Mouse (Mus musculus): ENCODE measurements at regions not wholly inside any gene's neighbourhood (a gene's known extent, or its start where the extent isn't known, plus 50 kb on each side); places are given as distances from the start of the nearest gene placed in this dataset.
A peak's percentile ranks its signal among the peaks of the same experiment; 100 is the strongest.

DNA sequence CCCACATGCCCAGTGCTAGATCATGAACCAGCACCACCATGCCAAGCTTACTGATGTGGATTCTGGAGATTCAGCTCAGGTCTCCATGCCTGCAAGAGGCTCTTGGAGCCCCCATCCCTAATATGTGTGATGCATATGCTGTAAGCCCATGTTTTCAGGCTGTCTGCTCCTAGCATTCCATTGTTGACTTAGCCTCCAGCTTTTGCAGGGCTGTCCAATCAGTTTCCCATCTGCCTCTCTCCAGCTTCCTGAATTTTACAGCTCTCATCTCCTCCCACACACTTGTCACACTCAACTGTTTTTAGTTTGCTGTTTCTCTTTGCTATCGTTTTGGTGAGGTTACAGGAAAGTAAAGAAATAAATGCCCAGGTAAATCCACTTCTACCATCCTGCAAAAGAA is 629.2 kb upstream of the Arpp21 start:
- no peak for ATAC-seq

DNA sequence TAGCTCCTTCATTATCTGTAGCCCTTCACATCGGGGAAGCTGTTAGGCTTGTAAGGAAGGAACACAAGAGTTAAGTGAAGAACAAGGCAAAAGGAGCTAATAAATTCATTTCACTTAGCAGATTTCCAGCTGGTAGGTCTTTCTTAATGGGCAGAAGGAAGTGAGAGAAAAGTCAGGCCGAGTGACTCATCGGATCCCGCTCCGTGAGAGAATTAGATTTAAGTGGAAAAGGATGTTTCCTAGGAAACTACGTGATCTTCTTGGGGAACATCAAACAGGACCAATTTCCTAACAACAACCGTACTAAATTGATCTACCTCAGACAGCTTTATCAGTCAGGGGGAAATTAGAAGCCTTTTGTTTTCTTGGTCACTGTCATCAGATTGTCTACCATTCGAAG is 625.4 kb upstream of the Arpp21 start:
- no peak overlapping the region for H3K4me3 ChIP-seq (ENCODE audit: low read length)
- DNase-seq (ENCODE audit: low spot score) (peak; percentile 13), ATAC-seq (no peak)
- 40% methylated on average over 8 of the region's 8 CpGs for WGBS
- H3K9ac ChIP-seq (replicated peaks; ENCODE audit: low read length) = no peak overlapping the region
- H3K27ac ChIP-seq = no peak overlapping the region
- no peaks in the 10 kb centered on the region for H3K9me3 ChIP-seq (ENCODE audit: low read length)
- no peaks in the 10 kb centered on the region for H3K27me3 ChIP-seq (ENCODE audit: insufficient read depth, low read length)
- no peak for TF ChIP-seq CTCF (IDR thresholded peaks at IDR 0.05; ENCODE audit: low read depth)
- H3K4me1 ChIP-seq (ENCODE audit: insufficient read depth, low read length) = 0 out of 2 replicates have a peak, but pooled peaks cover 6% of the 10 kb centered on the region
- H3K4me2 ChIP-seq (ENCODE audit: low read depth, low read length) = no peak overlapping the region
- no peaks in the 10 kb centered on the region for H3K36me3 ChIP-seq (ENCODE audit: insufficient read depth, low read length)

More for the DNA sequence above, 629.2 kb upstream of the Arpp21 start:
- Histone ChIP-seq H3K9ac (replicated peaks; ENCODE audit: low read length) (no peak overlapping the region), H3K4me3 (ENCODE audit: low read length) (no peak overlapping the region), H3K27ac (no peak overlapping the region), H3K4me2 (ENCODE audit: low read depth, low read length) (no peak overlapping the region), H3K4me1 (ENCODE audit: insufficient read depth, low read length) (0 out of 2 replicates have a peak, but pooled peaks cover 6% of the 10 kb centered on the region), H3K36me3 (ENCODE audit: insufficient read depth, low read length) (no peaks in the 10 kb centered on the region), H3K9me3 (ENCODE audit: low read length) (no peaks in the 10 kb centered on the region), H3K27me3 (ENCODE audit: insufficient read depth, low read length) (no peaks in the 10 kb centered on the region)
- 66% methylated on average over 1 of the region's 1 CpGs for WGBS
- DNase-seq (ENCODE audit: low spot score) = no peak
- TF ChIP-seq CTCF (IDR thresholded peaks at IDR 0.05; ENCODE audit: low read depth) = no peak

DNA sequence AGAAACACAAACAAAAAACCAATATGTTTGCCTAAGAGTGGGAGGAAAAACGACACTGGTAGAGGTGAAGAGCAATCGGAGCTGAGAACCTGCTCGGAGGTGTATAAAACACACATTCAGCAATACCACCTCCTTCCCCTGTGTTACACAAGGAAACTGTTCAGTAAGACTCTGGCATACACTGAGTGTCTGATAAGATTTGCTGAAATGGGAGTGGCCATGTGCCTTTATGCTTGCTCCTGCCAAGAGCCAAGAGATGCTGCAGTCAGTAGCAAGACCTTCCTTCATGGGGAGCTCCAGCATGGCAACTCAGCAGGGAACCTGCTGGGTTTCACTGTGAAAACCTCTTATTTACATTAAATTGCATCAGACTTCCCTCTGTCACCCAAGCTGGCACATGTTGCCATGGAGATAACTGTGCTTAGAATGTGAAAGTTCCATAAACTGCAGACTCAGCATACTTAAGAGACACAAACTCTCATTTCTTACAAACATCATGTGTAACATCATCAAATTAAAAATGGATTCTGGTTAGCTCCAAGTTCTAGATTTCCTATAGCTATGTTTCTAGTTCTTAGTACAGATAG is 624.7 kb upstream of the Arpp21 start:
- no peak overlapping the region for H3K4me2 ChIP-seq (ENCODE audit: low read depth, low read length)
- DNase-seq (ENCODE audit: low spot score) (peak; percentile 44), ATAC-seq (no peak)
- no peak overlapping the region for H3K9ac ChIP-seq (replicated peaks; ENCODE audit: low read length)
- WGBS = 74% methylated on average over 3 of the region's 3 CpGs
- H3K27ac ChIP-seq = no peak overlapping the region
- H3K9me3 ChIP-seq (ENCODE audit: low read length) = no peaks in the 10 kb centered on the region
- no peak overlapping the region for H3K4me3 ChIP-seq (ENCODE audit: low read length)
- no peak for TF ChIP-seq CTCF (IDR thresholded peaks at IDR 0.05; ENCODE audit: low read depth)
- 0 out of 2 replicates have a peak, but pooled peaks cover 6% of the 10 kb centered on the region for H3K4me1 ChIP-seq (ENCODE audit: insufficient read depth, low read length)
- no peaks in the 10 kb centered on the region for H3K36me3 ChIP-seq (ENCODE audit: insufficient read depth, low read length)
- H3K27me3 ChIP-seq (ENCODE audit: insufficient read depth, low read length) = no peaks in the 10 kb centered on the region

DNA sequence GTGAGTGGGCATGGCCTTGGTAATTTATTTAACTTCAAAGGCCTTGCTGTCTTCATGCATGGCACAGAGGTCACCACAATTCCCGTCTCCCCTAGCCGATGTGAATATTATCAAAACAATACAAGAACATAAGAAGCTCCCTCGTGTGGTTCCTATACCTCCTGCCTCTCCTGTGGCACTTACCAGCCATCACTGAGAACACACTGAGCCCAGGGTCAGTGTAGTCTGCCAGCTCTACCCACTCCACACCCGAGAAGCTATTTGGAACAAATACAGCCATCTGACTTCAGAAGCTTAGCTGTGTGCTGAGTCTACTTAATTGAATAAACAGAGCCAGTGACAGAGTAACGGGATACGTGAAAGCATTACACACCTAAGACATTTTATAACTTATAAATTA is 605.7 kb upstream of the Arpp21 start:
- Histone ChIP-seq H3K9ac (replicated peaks; ENCODE audit: low read length) (no peak overlapping the region), H3K4me1 (ENCODE audit: insufficient read depth, low read length) (no peaks in the 10 kb centered on the region), H3K27me3 (ENCODE audit: insufficient read depth, low read length) (no peaks in the 10 kb centered on the region), H3K4me2 (ENCODE audit: low read depth, low read length) (no peak overlapping the region), H3K36me3 (ENCODE audit: insufficient read depth, low read length) (no peaks in the 10 kb centered on the region), H3K27ac (no peak overlapping the region), H3K9me3 (ENCODE audit: low read length) (no peaks in the 10 kb centered on the region), H3K4me3 (ENCODE audit: low read length) (no peak overlapping the region)
- ATAC-seq (no peak), DNase-seq (ENCODE audit: low spot score) (no peak)
- no peak for TF ChIP-seq CTCF (IDR thresholded peaks at IDR 0.05; ENCODE audit: low read depth)
- WGBS = 52% methylated on average over 6 of the region's 6 CpGs

DNA sequence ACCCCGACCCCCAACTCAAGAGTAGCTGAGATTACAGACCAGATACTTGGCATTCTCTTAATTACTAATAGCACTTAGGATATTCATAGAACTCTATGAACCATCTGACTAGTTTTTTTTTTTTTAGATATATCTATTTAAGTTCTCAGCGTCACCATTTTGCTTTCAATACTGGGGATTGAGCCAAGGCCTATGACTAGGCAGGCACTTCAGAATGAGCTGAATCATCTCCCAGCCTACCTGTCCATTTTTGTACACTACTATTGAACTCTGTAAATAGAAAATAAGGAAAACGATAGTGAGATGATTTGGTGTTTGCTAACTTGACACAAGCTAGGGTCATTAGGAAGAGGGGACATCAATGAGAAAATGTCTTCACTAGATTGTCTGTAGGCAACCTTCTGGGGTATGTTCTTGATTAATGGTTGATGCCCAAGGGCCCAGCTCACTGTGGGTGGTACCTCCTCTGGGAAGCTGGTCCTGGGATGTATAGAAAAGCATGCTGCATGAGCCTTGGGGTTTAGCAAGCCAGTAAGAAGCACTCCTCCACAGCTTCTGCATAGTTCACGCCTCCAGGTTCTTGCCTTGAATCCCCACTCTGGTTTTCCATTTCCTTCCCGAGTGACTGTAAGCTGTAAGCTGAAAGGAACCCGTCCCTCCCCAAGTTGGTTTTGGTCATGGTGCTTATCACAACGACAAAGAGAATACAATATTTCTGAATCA is 603.5 kb upstream of the Arpp21 start:
- no peaks in the 10 kb centered on the region for H3K27me3 ChIP-seq (ENCODE audit: insufficient read depth, low read length)
- no peak overlapping the region for H3K27ac ChIP-seq
- WGBS = 83% methylated on average over 7 of the region's 7 CpGs
- no peak overlapping the region for H3K9ac ChIP-seq (replicated peaks; ENCODE audit: low read length)
- H3K4me3 ChIP-seq (ENCODE audit: low read length) = no peak overlapping the region
- no peak overlapping the region for H3K4me2 ChIP-seq (ENCODE audit: low read depth, low read length)
- DNase-seq (ENCODE audit: low spot score) = no peak
- no peaks in the 10 kb centered on the region for H3K36me3 ChIP-seq (ENCODE audit: insufficient read depth, low read length)
- no peaks in the 10 kb centered on the region for H3K9me3 ChIP-seq (ENCODE audit: low read length)
- no peak for ATAC-seq
- TF ChIP-seq CTCF (IDR thresholded peaks at IDR 0.05; ENCODE audit: low read depth) = no peak
- H3K4me1 ChIP-seq (ENCODE audit: insufficient read depth, low read length) = no peaks in the 10 kb centered on the region

DNA sequence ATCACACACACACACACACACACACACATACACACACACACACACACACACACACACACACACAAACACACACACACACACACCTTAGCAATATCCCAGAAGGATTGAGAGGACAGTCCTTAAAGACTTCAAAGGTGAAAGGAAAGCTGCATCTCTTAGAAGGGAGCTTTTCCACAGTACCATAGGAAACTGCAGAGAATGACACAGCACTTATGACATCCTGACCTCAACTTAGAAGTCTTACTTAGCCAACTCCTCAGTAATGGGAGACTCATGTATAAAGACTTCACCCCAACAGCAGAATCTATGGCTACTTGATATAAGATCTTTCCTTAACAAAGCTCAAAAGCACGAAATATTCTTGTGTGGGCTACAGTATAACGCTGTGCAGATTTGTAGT is 601.8 kb upstream of the Arpp21 start:
- Histone ChIP-seq H3K27ac (no peak overlapping the region), H3K4me2 (ENCODE audit: low read depth, low read length) (no peak overlapping the region), H3K36me3 (ENCODE audit: insufficient read depth, low read length) (no peaks in the 10 kb centered on the region), H3K9me3 (ENCODE audit: low read length) (no peaks in the 10 kb centered on the region), H3K9ac (replicated peaks; ENCODE audit: low read length) (no peak overlapping the region), H3K4me1 (ENCODE audit: insufficient read depth, low read length) (no peaks in the 10 kb centered on the region), H3K27me3 (ENCODE audit: insufficient read depth, low read length) (no peaks in the 10 kb centered on the region), H3K4me3 (ENCODE audit: low read length) (no peak overlapping the region)
- ATAC-seq (no peak), DNase-seq (ENCODE audit: low spot score) (no peak)
- no peak for TF ChIP-seq CTCF (IDR thresholded peaks at IDR 0.05; ENCODE audit: low read depth)
- 95% methylated on average over 2 of the region's 2 CpGs for WGBS
